Mouse (Mus musculus): Measurements from ENCODE around the gene Amigo2. TPM values are rescaled to one million over a fixed set of nuclear protein-coding genes. Genes with fewer than 3 reads are reported as not detected.

Gene Amigo2
- total and polyA plus RNA-seq, 2 experiments from 2014 or later = 20.1 to 22.4 TPM

DNA sequence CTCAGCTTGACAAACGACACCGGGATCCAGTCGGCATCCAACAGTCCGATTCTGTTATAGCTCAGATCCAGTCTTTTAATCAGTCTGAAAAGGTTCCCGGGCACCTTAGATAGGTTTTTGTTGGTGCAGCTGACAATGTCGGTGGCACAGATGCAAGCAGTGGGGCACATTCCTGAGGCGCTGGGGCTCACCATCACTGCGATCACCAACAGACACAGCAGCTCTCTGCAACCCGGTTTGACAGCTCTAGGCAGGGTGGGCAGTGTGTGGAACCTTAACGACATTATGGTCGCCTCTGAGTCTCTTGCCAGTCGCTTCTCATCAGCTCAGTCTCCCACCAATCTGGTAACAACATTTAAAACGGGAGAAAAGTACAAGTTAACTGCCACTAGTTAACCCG, 831 bp downstream of the Amigo2 start:
- Histone ChIP-seq H3K4me2 (ENCODE audit: low read depth, low read length, poor library complexity, severe bottlenecking) (peak overlapping the region; percentile 92), H3K27me3 (ENCODE audit: insufficient read depth, low read length) (no peaks in the 10 kb centered on the region), H3K4me1 (ENCODE audit: insufficient read depth, low read length) (peaks cover 8% of the 10 kb centered on the region; the same call in 1 of the 2 replicates), H3K36me3 (ENCODE audit: insufficient read depth, low read length) (no peaks in the 10 kb centered on the region), H3K4me3 (ENCODE audit: low read depth, low read length) (peak overlapping the region; percentile 80), H3K9me3 (ENCODE audit: low read length) (no peaks in the 10 kb centered on the region), H3K9ac (replicated peaks; ENCODE audit: low read length, poor library complexity, severe bottlenecking) (0 out of 2 replicates have a peak overlapping the region, but pooled peaks have one; percentile 36), H3K27ac (ENCODE audit: low read depth, low read length) (no peak overlapping the region)
- WGBS = 23% methylated on average over 14 of the region's 14 CpGs
- no peak for TF ChIP-seq CTCF (IDR thresholded peaks at IDR 0.05)
- ATAC-seq (ENCODE audit: low FRiP score) (no peak), DNase-seq (ENCODE audit: low spot score) (no peak)

- peaks cover 8% of the 10 kb centered on the region; the same call in 1 of the 2 replicates for H3K4me1 ChIP-seq (ENCODE audit: insufficient read depth, low read length)
- WGBS = 85% methylated on average over 18 of the region's 18 CpGs
- TF ChIP-seq CTCF (IDR thresholded peaks at IDR 0.05) = no peak
- no peak overlapping the region for H3K9ac ChIP-seq (replicated peaks; ENCODE audit: low read length, poor library complexity, severe bottlenecking)
- H3K9me3 ChIP-seq (ENCODE audit: low read length) = no peaks in the 10 kb centered on the region
- ATAC-seq (ENCODE audit: low FRiP score) = no peak
- H3K4me3 ChIP-seq (ENCODE audit: low read depth, low read length) = peak overlapping the region; percentile 9; the same call in 1 of the 2 replicates
- no peak overlapping the region for H3K27ac ChIP-seq (ENCODE audit: low read depth, low read length)
- H3K4me2 ChIP-seq (ENCODE audit: low read depth, low read length, poor library complexity, severe bottlenecking) = peak overlapping the region; percentile 92
- DNase-seq (ENCODE audit: low spot score) = no peak
- no peaks in the 10 kb centered on the region for H3K27me3 ChIP-seq (ENCODE audit: insufficient read depth, low read length)
- H3K36me3 ChIP-seq (ENCODE audit: insufficient read depth, low read length) = no peaks in the 10 kb centered on the region
Observed at GRCm38 (mm10) chr15:97245392-97245791, 1.7 kb downstream of the Amigo2 start.

DNA sequence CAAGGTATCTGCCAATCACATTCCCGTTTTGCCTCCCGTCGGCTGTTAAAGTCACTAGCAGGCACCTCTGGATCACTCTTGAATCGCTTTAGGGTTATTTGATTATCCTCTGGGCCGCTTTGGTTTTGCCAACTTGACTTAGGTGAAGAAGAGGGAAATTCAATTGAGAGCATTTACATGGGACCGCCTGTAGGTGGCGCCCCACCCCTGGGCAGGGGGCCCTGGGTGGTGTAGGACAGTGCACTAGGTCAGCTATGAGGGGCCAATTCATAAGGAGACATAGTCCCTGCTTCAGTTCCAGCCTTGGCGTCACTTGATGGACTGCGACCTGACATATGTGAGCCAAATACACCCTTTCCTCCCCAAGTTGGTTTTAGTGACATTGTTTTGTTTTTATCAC, 10.1 kb downstream of the Amigo2 start:
- 60% methylated on average over 9 of the region's 9 CpGs for WGBS
- Histone ChIP-seq H3K27ac (ENCODE audit: low read depth, low read length) (no peak overlapping the region), H3K4me1 (ENCODE audit: insufficient read depth, low read length) (no peaks in the 10 kb centered on the region), H3K36me3 (ENCODE audit: insufficient read depth, low read length) (no peaks in the 10 kb centered on the region), H3K9ac (replicated peaks; ENCODE audit: low read length, poor library complexity, severe bottlenecking) (no peak overlapping the region), H3K4me3 (ENCODE audit: low read depth, low read length) (no peak overlapping the region), H3K27me3 (ENCODE audit: insufficient read depth, low read length) (no peaks in the 10 kb centered on the region), H3K4me2 (ENCODE audit: low read depth, low read length, poor library complexity, severe bottlenecking) (no peak overlapping the region), H3K9me3 (ENCODE audit: low read length) (no peaks in the 10 kb centered on the region)
- DNase-seq (ENCODE audit: low spot score) = no peak
- no peak for ATAC-seq (ENCODE audit: low FRiP score)
- peak; percentile 70 for TF ChIP-seq CTCF (IDR thresholded peaks at IDR 0.05)

DNA sequence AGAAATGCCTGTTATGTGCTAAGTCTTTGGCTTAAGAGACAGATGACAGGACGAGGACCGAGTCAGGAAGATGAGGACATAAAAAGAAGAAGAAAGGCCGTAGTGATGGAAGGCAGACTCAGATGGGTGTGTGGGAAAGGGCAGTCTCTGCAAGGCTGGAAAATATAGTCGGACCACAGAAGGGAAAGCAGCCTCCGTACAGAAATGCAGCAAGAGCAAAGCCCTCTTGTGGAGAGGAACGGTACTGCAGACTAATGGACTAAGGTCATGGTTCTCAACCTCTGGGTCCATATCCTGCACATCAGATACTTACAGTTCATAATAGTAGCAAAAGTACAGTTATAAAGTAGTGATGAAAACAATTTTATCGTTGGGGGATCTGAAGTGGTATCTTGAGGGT, 11.9 kb downstream of the Amigo2 start:
- DNase-seq (ENCODE audit: low spot score) (peak; percentile 64), ATAC-seq (ENCODE audit: low FRiP score) (no peak)
- H3K27me3 ChIP-seq (ENCODE audit: insufficient read depth, low read length) = no peaks in the 10 kb centered on the region
- H3K9ac ChIP-seq (replicated peaks; ENCODE audit: low read length, poor library complexity, severe bottlenecking) = no peak overlapping the region
- 34% methylated on average over 7 of the region's 7 CpGs for WGBS
- no peaks in the 10 kb centered on the region for H3K9me3 ChIP-seq (ENCODE audit: low read length)
- no peak overlapping the region for H3K4me2 ChIP-seq (ENCODE audit: low read depth, low read length, poor library complexity, severe bottlenecking)
- H3K36me3 ChIP-seq (ENCODE audit: insufficient read depth, low read length) = no peaks in the 10 kb centered on the region
- no peak overlapping the region for H3K4me3 ChIP-seq (ENCODE audit: low read depth, low read length)
- no peaks in the 10 kb centered on the region for H3K4me1 ChIP-seq (ENCODE audit: insufficient read depth, low read length)
- peak; percentile 90 for TF ChIP-seq CTCF (IDR thresholded peaks at IDR 0.05)
- H3K27ac ChIP-seq (ENCODE audit: low read depth, low read length) = no peak overlapping the region

- Histone ChIP-seq H3K4me2 (ENCODE audit: low read depth, low read length, poor library complexity, severe bottlenecking) (no peak overlapping the region), H3K4me3 (ENCODE audit: low read depth, low read length) (no peak overlapping the region), H3K27me3 (ENCODE audit: insufficient read depth, low read length) (no peaks in the 10 kb centered on the region), H3K4me1 (ENCODE audit: insufficient read depth, low read length) (no peaks in the 10 kb centered on the region), H3K9me3 (ENCODE audit: low read length) (no peaks in the 10 kb centered on the region), H3K36me3 (ENCODE audit: insufficient read depth, low read length) (no peaks in the 10 kb centered on the region), H3K9ac (replicated peaks; ENCODE audit: low read length, poor library complexity, severe bottlenecking) (no peak overlapping the region), H3K27ac (ENCODE audit: low read depth, low read length) (no peak overlapping the region)
- no peak for DNase-seq (ENCODE audit: low spot score)
- WGBS = 88% methylated on average over 6 of the region's 6 CpGs
- no peak for ATAC-seq (ENCODE audit: low FRiP score)
- no peak for TF ChIP-seq CTCF (IDR thresholded peaks at IDR 0.05)
Observed at GRCm38 (mm10) chr15:97234076-97234475, 13.0 kb downstream of the Amigo2 start.

DNA sequence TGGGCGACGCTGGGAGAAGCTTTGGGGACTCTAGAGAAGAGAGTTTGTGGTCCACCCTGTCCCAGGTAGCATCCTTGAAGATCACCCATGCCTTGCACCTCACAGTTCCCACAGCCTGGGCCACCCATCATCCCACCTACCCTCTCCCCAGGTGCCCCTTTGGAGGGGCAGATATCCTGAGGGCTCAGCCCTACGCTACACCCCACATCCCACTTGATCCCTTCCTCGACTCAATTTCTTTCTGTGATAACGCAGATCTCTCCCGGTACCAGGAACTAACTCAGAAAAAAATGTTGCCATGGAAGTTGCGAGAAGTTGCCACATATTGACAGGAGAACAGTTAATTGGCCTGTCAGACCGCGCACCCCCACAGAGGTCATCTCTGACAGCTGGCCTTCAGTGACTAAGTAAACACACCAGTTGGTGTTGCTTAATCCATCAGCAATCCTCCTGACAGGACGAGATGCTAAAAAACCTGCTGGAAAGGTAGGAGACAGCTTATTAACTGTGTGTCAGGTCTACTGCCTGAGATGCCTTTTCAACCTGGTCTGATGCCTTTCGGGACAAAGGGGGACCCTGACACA, 17.5 kb downstream of the Amigo2 start:
- H3K9ac ChIP-seq (replicated peaks; ENCODE audit: low read length, poor library complexity, severe bottlenecking) = no peak overlapping the region
- no peak overlapping the region for H3K27ac ChIP-seq (ENCODE audit: low read depth, low read length)
- no peaks in the 10 kb centered on the region for H3K4me1 ChIP-seq (ENCODE audit: insufficient read depth, low read length)
- WGBS = 83% methylated on average over 11 of the region's 11 CpGs
- DNase-seq (ENCODE audit: low spot score) (no peak), ATAC-seq (ENCODE audit: low FRiP score) (no peak)
- no peak for TF ChIP-seq CTCF (IDR thresholded peaks at IDR 0.05)
- H3K4me3 ChIP-seq (ENCODE audit: low read depth, low read length) = no peak overlapping the region
- H3K4me2 ChIP-seq (ENCODE audit: low read depth, low read length, poor library complexity, severe bottlenecking) = no peak overlapping the region
- H3K36me3 ChIP-seq (ENCODE audit: insufficient read depth, low read length) = no peaks in the 10 kb centered on the region
- no peaks in the 10 kb centered on the region for H3K27me3 ChIP-seq (ENCODE audit: insufficient read depth, low read length)
- H3K9me3 ChIP-seq (ENCODE audit: low read length) = no peaks in the 10 kb centered on the region

All from midbrain, postnatal 0 days (tissue).